Mouse (Mus musculus): ENCODE results near the gene Prickle2.

- TF ChIP-seq CTCF (IDR thresholded peaks at IDR 0.05; ENCODE audit: insufficient read depth, low read depth, low read length) (no peak), POLR2A (IDR thresholded peaks at IDR 0.05; ENCODE audit: insufficient read depth, low read depth, low read length) (no peak)
Measured at GRCm38 (mm10) chr6:92405571-92405970, 300.4 kb downstream of the Prickle2 start.

Measured in olfactory bulb, adult 2 months (tissue).